In genomic region chr17:88159212-88159668, GRCm38 (mm10) we compare ENCODE assay signal across 10 mouse cellular contexts.
A peak's percentile ranks its signal among the peaks of the same experiment; 100 is the strongest.
DNase-seq lines count a peak whose midpoint lies in the region; ATAC-seq lines count a peak whose summit lies in the region.
"Had no signal": no experiment of that assay in that cellular context is flagged by ENCODE, and none has a peak within 500 bp of the region (broad histone marks: within the 10 kb centered on the region; RNA-seq: fewer than 3 reads in every experiment).

No protein-coding gene starts in this region.

- no peak for DNase-seq in heart, adult 9 months (ENCODE audit: low spot score in 2 of 2)
- DNase-seq in embryo, embryonic 10.5 days (ENCODE audit: low spot score): peak; percentile 40
- peak; percentile 25 for DNase-seq in hindbrain, embryonic 11.5 days (ENCODE audit: low spot score)
- peak; percentile 23 for DNase-seq in neural tube, embryonic 10.5 days (ENCODE audit: extremely low spot score, low spot score)
- no peak for DNase-seq in urinary bladder, postnatal 25 days (ENCODE audit: low spot score)
- no peak for DNase-seq in layer of hippocampus, adult 9-11 months
- DNase-seq in ovary, adult 18-20 months (ENCODE audit: low spot score): no peak
- DNase-seq: lung, postnatal 14 days; right cerebral cortex, postnatal 14 days had no signal

- no peaks in the 10 kb centered on the region for H3K4me1 ChIP-seq in heart, embryonic 16.5 days (ENCODE audit: control insufficient read depth, insufficient read depth, low read length)
- H3K4me1 ChIP-seq in hindbrain, embryonic 11.5 days (replicated peaks; ENCODE audit: control insufficient read depth, insufficient read depth, low read length): no peaks in the 10 kb centered on the region

- H3K27ac ChIP-seq in heart, embryonic 16.5 days (ENCODE audit: low read length): no peak overlapping the region
- no peak overlapping the region for H3K27ac ChIP-seq in hindbrain, embryonic 11.5 days (ENCODE audit: low read depth, low read length)

- peak overlapping the region; percentile 23; the same call in 1 of the 2 replicates for H3K4me2 ChIP-seq in heart, embryonic 16.5 days (ENCODE audit: low read depth, low read length)
- no peak overlapping the region for H3K4me2 ChIP-seq in hindbrain, embryonic 11.5 days (replicated peaks; ENCODE audit: low read depth, low read length)

- H3K36me3 ChIP-seq in heart, embryonic 16.5 days (ENCODE audit: control insufficient read depth, insufficient read depth): no peaks in the 10 kb centered on the region
- H3K36me3 ChIP-seq in hindbrain, embryonic 11.5 days (ENCODE audit: control insufficient read depth, insufficient read depth, low read length): no peaks in the 10 kb centered on the region

- no peak overlapping the region for H3K9ac ChIP-seq in heart, embryonic 16.5 days (ENCODE audit: low read length)
- no peak overlapping the region for H3K9ac ChIP-seq in hindbrain, embryonic 11.5 days (ENCODE audit: low read depth, low read length)

- 18% methylated on average over 11 of the region's 11 CpGs for WGBS in heart, embryonic 16.5 days
- 6% methylated on average over 11 of the region's 11 CpGs for WGBS in hindbrain, embryonic 11.5 days

- H3K9me3 ChIP-seq in heart, embryonic 16.5 days (replicated peaks; ENCODE audit: control insufficient read depth, low read length): 0 out of 2 replicates have a peak, but pooled peaks cover 2% of the 10 kb centered on the region
- no peaks in the 10 kb centered on the region for H3K9me3 ChIP-seq in hindbrain, embryonic 11.5 days (ENCODE audit: control insufficient read depth, low read length)

- no peaks in the 10 kb centered on the region for H3K27me3 ChIP-seq in heart, embryonic 16.5 days (ENCODE audit: control insufficient read depth, insufficient read depth, low read length)
- no peaks in the 10 kb centered on the region for H3K27me3 ChIP-seq in hindbrain, embryonic 11.5 days (ENCODE audit: control insufficient read depth, insufficient read depth, low read length)

- H3K4me3 ChIP-seq in heart, embryonic 16.5 days (ENCODE audit: low read length): no peak overlapping the region
- H3K4me3 ChIP-seq in hindbrain, embryonic 11.5 days (ENCODE audit: low read depth, low read length): no peak overlapping the region

- no peak for ATAC-seq in heart, embryonic 16.5 days (replicated peaks; ENCODE audit: extremely low read depth, insufficient read depth, low FRiP score)
- no peak for ATAC-seq in hindbrain, embryonic 11.5 days (ENCODE audit: low FRiP score)

Comparison
In these comparisons a context has a peak if more than half of its experiments do, and no peak if none do; other contexts are left out.
1. DNase-seq: peak in embryo, embryonic 10.5 days (single experiment), hindbrain, embryonic 11.5 days (single experiment) and neural tube, embryonic 10.5 days (single experiment); none in heart, adult 9 months (0 of 2), urinary bladder, postnatal 25 days (single experiment), layer of hippocampus, adult 9-11 months (single experiment) and ovary, adult 18-20 months (single experiment).